Mouse (Mus musculus): ENCODE measurements around the gene Tmem216.
"Not testable (repeated sequence)": the region's sequence is repeated elsewhere in the genome, so short reads cannot be mapped to it uniquely, and the experiment has no call there.

Gene Tmem216

DNA sequence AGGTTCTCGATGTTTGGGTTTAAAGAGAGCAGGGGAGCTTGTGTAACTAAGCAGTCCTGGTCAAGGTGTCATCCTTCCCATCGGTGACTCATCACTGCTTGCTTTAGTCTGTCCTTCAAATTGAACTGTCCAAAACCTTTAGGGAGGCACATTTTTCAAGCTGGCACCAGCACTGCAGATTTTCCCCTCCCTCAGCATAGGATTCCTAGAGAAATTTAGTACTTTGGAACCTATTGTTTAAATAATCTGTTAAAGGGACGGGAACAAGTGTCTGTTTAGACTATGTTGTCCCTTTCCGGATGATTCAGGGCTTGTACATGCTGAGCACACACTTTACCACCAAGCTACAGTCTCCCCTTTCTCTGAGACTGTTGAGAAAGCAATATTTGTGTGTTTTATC, 9.2 kb upstream of the Tmem216 start:
- no peak for ATAC-seq (ENCODE audit: low TSS enrichment)

- no peak for ATAC-seq (ENCODE audit: low TSS enrichment)
Measured at GRCm38 (mm10) chr19:10564278-10564677, 8.2 kb upstream of the Tmem216 start.

GRCm38 (mm10) chr19:10562351-10562750, 6.3 kb upstream of the Tmem216 start:
- ATAC-seq (ENCODE audit: low TSS enrichment): no peak

DNA sequence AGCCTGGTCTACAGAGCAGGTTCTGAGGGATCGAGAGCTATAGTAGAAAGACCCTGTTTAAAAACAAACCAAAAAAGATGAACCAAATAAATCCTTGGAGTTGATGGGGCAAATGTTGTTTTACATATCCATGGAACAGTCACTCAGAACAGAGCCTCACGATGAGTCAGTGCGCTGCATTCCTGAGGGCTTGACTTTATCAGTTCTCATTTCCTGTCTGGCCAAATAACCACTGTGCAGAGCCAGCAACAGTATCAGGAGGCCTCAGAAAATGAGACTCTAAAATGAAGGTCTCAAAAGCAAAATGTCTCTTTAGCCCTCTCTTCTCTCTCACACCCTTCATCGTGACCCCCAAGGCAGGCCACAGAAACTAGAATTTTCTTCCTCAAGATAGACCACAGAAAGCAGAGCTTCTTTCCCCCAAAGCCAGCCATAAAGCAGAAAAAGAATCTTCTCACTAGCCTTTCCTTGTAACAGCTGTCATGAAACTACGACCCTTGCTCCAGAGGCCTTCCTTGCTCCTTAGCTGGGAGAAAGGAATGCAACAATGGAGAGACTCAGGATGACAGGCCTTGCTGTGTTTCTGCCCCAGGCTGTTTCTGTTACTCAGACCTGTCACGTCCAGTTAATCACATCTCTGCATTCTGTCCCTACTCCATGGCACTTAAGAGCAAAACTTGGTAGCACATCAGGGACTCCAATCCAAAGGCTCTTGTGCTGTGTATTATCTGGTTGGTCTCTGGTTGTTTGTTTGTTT, 5.7 kb upstream of the Tmem216 start:
- no peak for ATAC-seq (ENCODE audit: low TSS enrichment)

- no peak for ATAC-seq (ENCODE audit: low TSS enrichment)
Measured at GRCm38 (mm10) chr19:10560108-10560507, 4.1 kb upstream of the Tmem216 start.

- not testable (repeated sequence) for ATAC-seq (ENCODE audit: low TSS enrichment)
Measured at GRCm38 (mm10) chr19:10557837-10558375, 1.9 kb upstream of the Tmem216 start.

- no peak for ATAC-seq (ENCODE audit: low TSS enrichment)
Measured at GRCm38 (mm10) chr19:10557430-10557829, 1.4 kb upstream of the Tmem216 start.

GRCm38 (mm10) chr19:10557001-10557400, 963 bp upstream of the Tmem216 start:
- no peak for ATAC-seq (ENCODE audit: low TSS enrichment)

- no peak for ATAC-seq (ENCODE audit: low TSS enrichment)
Measured at GRCm38 (mm10) chr19:10539454-10539853, 16.6 kb downstream of the Tmem216 start.

- no peak for ATAC-seq (ENCODE audit: low TSS enrichment)
Measured at GRCm38 (mm10) chr19:10530082-10530481, 26.0 kb downstream of the Tmem216 start.

DNA sequence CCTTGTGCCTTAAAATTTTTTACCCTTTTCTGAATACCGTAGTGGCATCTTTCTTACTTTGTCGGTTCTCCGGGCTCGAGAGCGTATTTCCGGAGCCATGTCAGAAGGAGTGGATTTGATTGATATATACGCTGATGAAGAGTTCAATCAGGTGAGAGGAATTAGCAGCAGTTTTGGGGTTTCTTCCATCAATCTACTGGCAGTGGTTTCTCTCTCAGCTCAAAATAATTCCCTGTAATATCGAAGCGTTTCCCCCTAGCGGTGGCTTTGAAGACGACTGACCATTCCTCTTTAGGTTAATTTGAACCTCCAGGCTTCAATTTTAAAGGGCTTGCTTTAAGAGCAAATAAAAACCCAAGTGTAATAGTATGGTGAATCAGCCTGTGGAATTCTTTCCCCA, 30.1 kb downstream of the Tmem216 start, which contains the start of gene Sdhaf2:
TSS of gene Sdhaf2 (minus strand) at position 233 of the 400 bp plus-strand sequence.
- peak; percentile 38; the same call in 1 of the 2 replicates for ATAC-seq (ENCODE audit: low TSS enrichment)

GRCm38 (mm10) chr19:10525106-10525901, 30.7 kb downstream of the Tmem216 start, which contains the start of gene Cpsf7:
Gene Cpsf7 (plus strand): TSS chr19:10525266.
- peak; percentile 94 for ATAC-seq (ENCODE audit: low TSS enrichment)

DNA sequence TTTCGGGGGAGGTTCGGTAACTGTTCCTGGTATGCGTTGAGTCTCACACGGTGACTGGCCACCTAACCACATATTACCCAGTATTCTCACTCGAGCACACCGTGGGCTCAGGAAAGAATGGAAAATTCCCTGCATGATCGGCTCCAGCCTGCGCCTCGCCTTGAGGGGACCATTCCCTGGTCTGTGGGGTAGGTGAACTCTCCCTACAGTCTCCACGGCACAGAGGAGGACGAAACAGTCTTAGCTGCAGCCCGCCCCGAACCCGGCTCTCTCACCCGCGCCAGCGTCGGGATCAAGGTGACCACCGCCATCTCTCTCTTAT, 31.3 kb downstream of the Tmem216 start:
- peak; percentile 45; the same call in 1 of the 2 replicates for ATAC-seq (ENCODE audit: low TSS enrichment)

GRCm38 (mm10) chr19:10523483-10524080, 32.5 kb downstream of the Tmem216 start:
- no peak for ATAC-seq (ENCODE audit: low TSS enrichment)

GRCm38 (mm10) chr19:10521926-10522325, 34.1 kb downstream of the Tmem216 start:
- no peak for ATAC-seq (ENCODE audit: low TSS enrichment)

DNA sequence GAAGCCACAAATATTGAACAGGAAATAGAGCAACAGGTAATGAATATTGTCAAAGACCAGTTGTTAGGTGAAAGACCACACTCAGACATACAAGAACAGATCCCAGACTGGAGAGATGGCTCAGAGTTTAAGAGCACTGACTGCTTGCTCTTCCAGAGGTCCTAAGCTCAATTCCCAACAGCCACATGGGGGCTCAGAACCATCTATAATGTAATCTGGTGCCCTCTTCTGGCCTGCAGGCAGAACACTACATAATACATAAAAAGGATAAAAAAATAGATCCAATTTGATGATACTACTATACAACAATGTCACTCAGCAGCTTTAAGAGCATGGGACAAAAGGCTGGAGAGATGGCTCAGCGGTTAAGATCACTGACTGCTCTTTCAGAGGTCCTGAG, 35.7 kb downstream of the Tmem216 start:
- ATAC-seq (ENCODE audit: low TSS enrichment): no peak

DNA sequence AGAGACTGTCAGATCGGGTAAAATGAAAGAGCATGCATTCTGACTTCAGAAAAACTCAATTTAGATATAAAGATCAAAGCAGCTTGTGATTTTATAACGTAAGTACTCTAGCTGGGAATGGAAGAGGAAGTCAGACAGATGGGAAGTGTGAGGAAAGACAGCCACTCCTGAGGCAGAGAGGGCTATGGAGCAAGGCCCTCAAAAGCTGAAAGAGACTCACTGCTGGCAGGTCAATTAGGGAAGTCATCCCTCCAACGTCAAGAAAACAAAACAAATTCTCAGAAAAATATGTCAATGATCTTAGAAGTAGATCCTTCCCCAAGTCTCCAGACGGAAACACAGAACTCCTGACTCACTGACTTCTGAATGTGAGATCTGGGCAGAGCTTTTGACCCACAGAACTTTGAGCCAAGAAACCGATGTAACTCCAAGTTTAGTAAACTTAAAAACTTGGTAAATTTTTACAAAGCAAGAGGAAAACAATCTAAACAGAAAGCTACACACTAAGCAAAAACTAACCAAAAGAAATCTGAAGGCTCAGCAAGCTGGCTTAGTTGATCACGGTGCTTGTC, 45.2 kb downstream of the Tmem216 start:
- no peak for ATAC-seq (ENCODE audit: low TSS enrichment)

DNA sequence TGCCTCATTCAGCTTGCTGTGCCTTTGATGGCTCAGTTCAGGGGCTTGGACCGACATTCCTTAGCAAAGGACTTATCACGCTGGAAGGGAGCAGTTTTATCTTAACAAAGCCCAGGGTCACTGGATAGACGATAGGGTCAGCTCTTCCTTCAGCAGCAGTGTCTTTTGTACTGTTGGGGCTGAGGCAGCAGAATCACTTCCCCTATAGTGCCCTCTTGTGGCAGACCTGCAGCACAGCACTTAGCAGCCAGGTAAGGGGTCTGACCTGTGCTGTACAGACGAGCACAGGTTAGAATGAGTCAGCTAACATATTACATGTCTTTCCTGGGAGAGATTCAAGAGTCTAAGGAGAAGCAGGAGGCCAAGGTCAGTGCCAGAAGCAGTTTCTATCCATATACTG, 53.5 kb downstream of the Tmem216 start:
- peak; percentile 44; the same call in 1 of the 2 replicates for ATAC-seq (ENCODE audit: low TSS enrichment)

GRCm38 (mm10) chr19:10500581-10500980, 55.5 kb downstream of the Tmem216 start:
- peak; percentile 42 for ATAC-seq (ENCODE audit: low TSS enrichment)

DNA sequence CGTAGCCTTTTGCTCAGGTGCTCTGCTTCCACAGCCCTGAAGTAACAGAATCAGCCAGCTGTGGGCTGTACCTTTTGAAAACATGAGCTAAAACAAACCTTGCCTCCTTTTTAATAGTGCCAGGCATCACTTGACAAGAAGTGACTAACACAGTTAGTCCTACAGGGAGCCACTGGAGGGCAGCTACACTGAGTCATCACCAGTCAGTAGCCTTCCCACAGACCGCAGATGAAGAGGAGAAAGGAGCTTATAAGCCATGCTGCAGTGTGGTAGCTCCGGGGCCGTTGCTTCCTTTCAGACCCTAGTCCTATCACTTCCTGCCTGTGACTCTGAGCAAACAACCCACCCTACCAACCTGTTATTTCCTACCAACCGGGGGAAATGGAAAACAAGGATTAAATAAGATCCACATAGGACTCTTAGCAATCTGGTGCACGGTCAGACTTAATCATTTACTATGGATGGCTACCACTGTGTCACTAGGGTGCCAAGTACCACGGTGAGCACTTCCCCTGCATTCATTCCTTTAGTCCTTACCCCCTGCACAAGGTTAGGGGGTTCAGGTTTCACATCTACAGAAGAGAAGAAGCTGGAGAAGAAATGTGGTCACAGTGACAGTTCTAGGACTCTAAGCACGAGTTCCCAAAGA, 58.4 kb downstream of the Tmem216 start:
- ATAC-seq (ENCODE audit: low TSS enrichment): peak; percentile 64

DNA sequence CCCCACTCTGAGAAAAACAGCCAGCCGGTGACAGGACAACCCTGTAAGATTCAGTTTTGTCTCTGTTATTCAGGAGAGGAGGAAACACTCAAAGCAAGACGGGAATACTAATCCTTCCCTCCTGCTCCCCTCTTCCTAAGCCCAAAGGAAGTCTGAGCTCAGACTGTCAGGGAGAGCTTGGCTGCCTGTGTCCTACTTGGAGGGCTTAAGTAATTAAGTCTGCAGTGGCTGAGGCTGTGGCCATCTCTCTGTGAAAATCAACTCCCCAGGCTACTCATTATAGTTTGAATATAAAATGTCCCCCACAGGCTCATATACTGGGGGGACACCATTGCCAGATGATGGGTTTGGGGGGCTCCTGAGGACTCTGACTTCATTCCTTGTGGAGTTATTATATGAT, 59.1 kb downstream of the Tmem216 start:
- ATAC-seq (ENCODE audit: low TSS enrichment): no peak

All from frontal cortex, adult (tissue).